Mouse (Mus musculus) cerebellum, adult 9-10 months (tissue): ENCODE data around the gene Ptger4.

ENCODE experiments used
- DNase-seq: peaks from one replicate; pipeline ENCODE4 v3.0.0; 2022

Ptger4 gene

GRCm38 (mm10) chr15:5243959-5244905 lies at the start of gene Ptger4:
Ptger4 (minus strand) TSS chr15:5244187.
- peak; percentile 29 for DNase-seq

- DNase-seq, result no peak
These were observed 44.4 kb upstream of the Ptger4 start for GRCm38 (mm10) chr15:5288412-5288811.

- DNase-seq, result no peak
These were observed 43.1 kb upstream of the Ptger4 start for GRCm38 (mm10) chr15:5287072-5287471.

- no peak for DNase-seq
These were observed 37.3 kb upstream of the Ptger4 start for GRCm38 (mm10) chr15:5281316-5281715.

- no peak for DNase-seq
These were observed 35.8 kb upstream of the Ptger4 start for GRCm38 (mm10) chr15:5279831-5280230.

GRCm38 (mm10) chr15:5278525-5278924 lies 34.5 kb upstream of the Ptger4 start:
- DNase-seq, result no peak

- no peak for DNase-seq
These were observed 30.0 kb upstream of the Ptger4 start for GRCm38 (mm10) chr15:5273981-5274380.

- no peak for DNase-seq
These were observed 22.1 kb upstream of the Ptger4 start for GRCm38 (mm10) chr15:5266095-5266494.

- DNase-seq, result no peak
These were observed 19.0 kb upstream of the Ptger4 start for GRCm38 (mm10) chr15:5262874-5263504.

GRCm38 (mm10) chr15:5262095-5262667 lies 18.2 kb upstream of the Ptger4 start:
- no peak for DNase-seq

GRCm38 (mm10) chr15:5261004-5261403 lies 17.0 kb upstream of the Ptger4 start:
- no peak for DNase-seq

- DNase-seq, result no peak
These were observed 16.2 kb upstream of the Ptger4 start for GRCm38 (mm10) chr15:5260183-5260582.

- DNase-seq, result no peak
These were observed 6.2 kb upstream of the Ptger4 start for GRCm38 (mm10) chr15:5250182-5250581.

GRCm38 (mm10) chr15:5243036-5243958 lies 690 bp downstream of the Ptger4 start:
- no peak for DNase-seq

- no peak for DNase-seq
These were observed 1.5 kb downstream of the Ptger4 start for GRCm38 (mm10) chr15:5242241-5243035.

- DNase-seq, result no peak
These were observed 2.4 kb downstream of the Ptger4 start for GRCm38 (mm10) chr15:5241304-5242201.

GRCm38 (mm10) chr15:5240360-5240759 lies 3.6 kb downstream of the Ptger4 start:
- DNase-seq, result no peak

GRCm38 (mm10) chr15:5239901-5240300 lies 4.1 kb downstream of the Ptger4 start:
- no peak for DNase-seq

- DNase-seq, result no peak
These were observed 4.6 kb downstream of the Ptger4 start for GRCm38 (mm10) chr15:5239361-5239760.

GRCm38 (mm10) chr15:5238553-5238952 lies 5.4 kb downstream of the Ptger4 start:
- no peak for DNase-seq

GRCm38 (mm10) chr15:5238073-5238472 lies 5.9 kb downstream of the Ptger4 start:
- no peak for DNase-seq
